Mouse (Mus musculus): ENCODE measurements around the gene Zfp319.

Zfp319 gene

DNA sequence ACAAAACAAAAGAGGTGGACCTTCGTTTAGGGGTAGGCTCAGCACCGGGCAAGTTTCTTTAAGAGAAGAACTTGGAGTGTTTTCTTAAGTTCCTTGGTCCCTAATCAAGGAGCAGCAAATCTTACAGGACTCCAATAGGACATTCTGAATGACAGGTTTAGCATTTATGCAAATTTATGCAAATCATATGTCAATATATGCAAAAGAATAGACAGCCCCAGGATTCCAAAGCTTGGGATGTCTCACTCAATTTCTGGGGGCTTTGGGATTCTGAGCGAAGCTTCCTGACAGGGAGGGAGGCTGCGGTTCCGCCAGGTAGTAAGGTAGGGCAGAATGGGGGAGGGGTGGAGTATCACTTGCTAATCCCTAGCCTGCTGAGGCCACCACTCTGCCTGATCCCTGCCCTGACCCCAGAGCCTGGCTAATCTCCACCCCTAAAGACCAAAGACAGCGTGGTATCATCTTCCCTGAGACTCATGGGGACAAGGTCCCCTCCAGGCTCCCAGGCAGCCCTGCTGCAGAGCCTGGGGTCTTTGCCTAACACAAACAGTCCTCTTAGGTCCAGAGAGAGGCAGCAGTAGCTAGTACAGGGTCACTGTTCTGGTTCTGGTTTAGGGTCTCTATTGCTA is 21.3 kb downstream of the Zfp319 start, which contains the start of gene Tepp:
Gene Tepp (plus strand): TSS at position 225 of the 629 bp plus-strand sequence.
- no peak for DNase-seq (ENCODE audit: low spot score)

DNA sequence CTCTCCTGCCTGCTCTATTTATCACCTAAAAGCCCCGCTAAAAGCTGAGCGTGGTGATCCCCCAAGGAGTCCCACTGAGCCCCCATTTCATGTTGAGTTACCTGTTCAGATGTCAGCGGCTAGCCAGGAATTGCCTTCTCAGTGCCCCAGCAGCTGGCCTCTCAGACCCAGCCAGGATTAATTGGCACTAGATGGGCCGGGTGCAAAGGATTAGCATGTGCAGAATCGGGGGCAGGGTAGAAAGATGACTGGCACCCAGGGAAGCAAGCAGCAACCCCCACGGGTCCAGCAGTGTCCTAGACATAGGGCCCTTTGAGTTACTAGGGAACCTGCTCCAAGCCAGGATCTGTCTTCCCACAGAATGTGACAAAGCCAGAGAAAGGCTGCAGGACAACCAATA is 25.3 kb downstream of the Zfp319 start, which contains the start of gene Cngb1:
Gene Cngb1 (minus strand): TSS at position 155 of the 400 bp plus-strand sequence.
- no peak for DNase-seq (ENCODE audit: low spot score)

DNA sequence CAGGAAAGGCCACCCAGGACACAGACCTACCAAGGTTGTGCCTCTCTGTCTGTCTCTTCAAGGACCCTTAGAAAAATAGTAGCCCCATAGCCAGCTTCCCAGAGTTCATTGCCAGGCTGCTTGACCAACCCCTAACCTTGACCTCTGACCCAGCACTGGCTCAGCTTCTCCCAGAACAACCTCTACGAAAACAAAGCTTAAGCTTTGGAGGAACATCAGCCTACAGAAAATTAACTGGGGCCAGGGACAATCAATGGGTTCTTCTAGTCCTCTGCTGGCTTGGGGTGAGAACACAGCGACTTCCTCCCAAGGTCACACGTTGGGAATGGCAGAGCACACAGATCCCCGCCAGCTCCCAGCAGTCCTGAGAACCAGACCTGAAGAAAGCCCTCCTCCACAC is 26.2 kb downstream of the Zfp319 start:
- DNase-seq (ENCODE audit: low spot score): no peak

DNA sequence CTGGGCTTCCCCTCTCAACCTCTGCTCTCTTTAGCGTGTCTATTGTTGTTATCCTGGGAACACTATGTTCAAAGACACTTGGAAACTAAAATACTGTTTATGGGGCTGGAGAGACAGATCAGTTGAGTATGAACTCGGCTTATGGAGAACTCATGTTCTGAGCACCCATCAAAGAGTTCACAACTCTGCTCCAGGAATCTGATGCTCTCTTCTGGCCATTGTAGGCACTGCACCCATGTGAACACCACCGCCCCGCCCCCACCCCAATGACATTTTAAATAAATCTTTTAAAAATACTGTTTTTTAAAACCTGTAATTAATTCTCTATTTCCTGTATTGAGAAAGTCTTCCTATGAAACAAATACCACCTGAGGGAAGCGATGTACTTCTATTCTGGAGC is 29.3 kb downstream of the Zfp319 start:
- peak; percentile 34 for DNase-seq (ENCODE audit: low spot score)

DNA sequence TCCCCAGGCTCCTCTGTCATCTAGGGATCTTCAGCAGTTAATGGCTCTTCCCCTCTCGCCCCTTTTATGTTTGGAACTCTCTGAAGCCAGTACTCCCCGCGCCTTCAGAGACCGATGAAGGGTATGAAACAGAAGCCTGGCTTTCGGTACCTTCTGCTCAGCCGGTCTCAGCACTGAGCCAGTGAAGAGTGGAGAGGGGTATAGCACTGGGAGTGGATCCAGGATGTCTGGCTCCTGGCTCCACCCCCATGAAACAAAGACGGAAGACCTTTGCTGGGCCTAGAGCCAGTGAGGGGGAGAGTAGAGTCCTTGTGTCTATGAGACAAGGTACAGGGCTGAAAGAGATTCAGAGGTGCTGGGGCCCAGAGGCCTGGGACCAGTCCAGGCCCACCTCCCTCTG is 37.9 kb downstream of the Zfp319 start:
- DNase-seq (ENCODE audit: low spot score): peak; percentile 36

DNA sequence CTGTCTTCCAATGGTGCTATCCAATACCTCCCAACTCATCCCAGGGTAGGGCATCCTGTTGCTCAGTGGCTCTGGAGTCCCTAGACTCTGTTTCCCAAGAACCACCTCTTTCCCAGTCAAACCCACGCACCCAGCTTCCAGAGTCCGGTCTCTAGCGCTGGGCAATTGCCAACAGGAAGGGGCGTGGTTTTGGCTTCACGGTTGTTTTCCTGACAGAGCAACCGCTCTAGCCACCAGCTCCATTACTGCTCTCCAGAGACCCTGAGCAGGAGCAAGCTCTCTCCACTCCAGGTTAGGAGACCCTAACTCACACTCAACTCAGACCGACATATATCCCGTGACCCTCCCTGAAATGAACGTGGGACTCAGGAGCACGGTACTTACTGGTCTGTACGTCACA is 38.6 kb downstream of the Zfp319 start:
- DNase-seq (ENCODE audit: low spot score): peak; percentile 87

DNA sequence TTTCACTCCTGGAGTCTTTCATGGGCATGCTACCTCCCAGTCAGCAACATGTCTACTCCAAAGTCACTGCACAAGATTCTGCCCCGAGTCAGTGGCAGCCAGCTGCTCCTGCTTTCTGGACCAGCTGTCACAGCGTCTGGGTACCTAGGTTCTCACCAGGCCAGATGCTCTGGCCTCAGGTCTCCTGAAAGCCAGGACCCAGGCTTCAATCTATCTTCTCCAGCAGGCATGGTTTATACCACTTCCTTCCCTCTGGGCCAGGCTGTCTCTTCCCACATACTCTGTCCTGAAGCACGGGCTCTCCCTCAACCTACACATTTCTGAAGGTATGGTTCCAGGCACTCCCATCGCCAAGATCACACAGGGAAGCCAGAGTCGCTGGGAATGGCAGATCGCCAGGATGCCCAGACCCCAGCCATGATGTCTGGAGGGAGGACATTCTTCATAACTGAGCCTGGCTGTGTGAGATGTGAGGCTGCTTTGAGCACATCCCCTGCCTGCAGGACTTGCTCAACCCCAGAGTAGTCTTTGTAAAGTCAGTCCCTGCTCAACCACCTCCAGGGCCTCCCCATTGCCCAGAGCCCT is 42.6 kb downstream of the Zfp319 start:
- no peak for DNase-seq (ENCODE audit: low spot score)

DNA sequence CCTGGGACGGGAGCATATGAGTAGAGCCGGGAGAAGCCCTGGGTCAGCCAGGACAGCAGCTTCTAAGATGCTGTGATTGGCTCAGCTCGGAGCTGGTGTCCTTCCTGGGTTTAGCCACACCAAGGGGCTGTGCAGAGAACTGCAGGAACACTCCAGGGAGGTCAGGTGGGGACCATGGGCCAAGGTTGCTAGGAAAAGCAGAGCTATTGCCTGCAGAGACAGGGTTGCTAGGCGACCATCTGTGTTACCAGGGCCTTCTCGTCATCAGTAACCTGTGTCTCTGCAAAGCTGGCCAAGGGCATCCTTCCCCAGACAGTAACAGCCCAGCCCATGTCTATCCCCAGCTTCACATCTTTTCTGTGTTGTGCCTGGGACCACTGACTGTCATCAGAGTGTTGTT is 50.3 kb downstream of the Zfp319 start:
- DNase-seq (ENCODE audit: low spot score): no peak
